Mouse (Mus musculus): ENCODE results near the gene Washc1.
A peak's percentile ranks its signal among the peaks of the same experiment; 100 is the strongest.
"Not testable (repeated sequence)": the region's sequence is repeated elsewhere in the genome, so short reads cannot be mapped to it uniquely, and the experiment has no call there.

The Washc1 gene

GRCm38 (mm10) chr17:66111402-66111959 lies at the start of gene Washc1:
TSS of gene Washc1 (plus strand) at chr17:66111545.
- peak; percentile 95 for DNase-seq

GRCm38 (mm10) chr17:66065115-66065514 lies 46.2 kb upstream of the Washc1 start:
- DNase-seq, result no peak

DNA sequence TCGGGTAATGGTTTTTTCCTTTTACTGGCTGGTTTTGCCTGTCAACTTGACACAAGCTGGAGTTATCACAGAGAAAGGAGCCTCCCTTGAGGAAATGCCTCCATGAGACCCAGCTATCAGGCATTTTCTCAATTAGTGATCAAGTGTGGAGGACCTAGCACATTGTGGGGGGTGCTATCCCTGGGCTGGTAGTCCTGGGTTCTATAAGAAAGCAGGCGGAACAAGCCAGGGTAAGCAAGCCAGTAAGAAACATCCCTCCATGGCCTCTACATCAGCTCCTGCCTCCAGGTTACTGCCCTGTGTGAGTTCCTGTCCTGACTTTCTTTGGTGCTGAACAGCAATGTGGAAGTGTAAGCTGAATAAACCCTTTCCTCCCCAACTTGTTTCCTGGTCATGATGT lies 42.3 kb upstream of the Washc1 start:
- DNase-seq, result not testable (repeated sequence)

- DNase-seq, result no peak
Observed at GRCm38 (mm10) chr17:66073971-66074370, 37.4 kb upstream of the Washc1 start.

DNA sequence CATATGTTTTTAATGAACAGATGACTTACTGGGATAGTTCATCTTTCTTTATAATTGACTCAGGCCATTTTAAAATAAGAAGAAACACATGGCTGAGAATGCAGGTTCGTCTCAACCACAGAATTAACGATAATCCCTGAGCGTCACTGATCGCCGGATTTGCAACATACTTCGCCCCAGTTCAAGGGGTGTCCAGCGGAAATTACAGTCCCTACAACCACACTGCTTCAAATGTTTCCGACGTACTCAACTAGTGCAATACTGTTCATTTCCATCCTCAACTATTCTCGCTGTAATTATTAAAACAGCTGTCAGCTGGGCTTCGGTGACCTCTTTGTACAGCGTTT lies 35.5 kb upstream of the Washc1 start:
- peak; percentile 16 for DNase-seq

DNA sequence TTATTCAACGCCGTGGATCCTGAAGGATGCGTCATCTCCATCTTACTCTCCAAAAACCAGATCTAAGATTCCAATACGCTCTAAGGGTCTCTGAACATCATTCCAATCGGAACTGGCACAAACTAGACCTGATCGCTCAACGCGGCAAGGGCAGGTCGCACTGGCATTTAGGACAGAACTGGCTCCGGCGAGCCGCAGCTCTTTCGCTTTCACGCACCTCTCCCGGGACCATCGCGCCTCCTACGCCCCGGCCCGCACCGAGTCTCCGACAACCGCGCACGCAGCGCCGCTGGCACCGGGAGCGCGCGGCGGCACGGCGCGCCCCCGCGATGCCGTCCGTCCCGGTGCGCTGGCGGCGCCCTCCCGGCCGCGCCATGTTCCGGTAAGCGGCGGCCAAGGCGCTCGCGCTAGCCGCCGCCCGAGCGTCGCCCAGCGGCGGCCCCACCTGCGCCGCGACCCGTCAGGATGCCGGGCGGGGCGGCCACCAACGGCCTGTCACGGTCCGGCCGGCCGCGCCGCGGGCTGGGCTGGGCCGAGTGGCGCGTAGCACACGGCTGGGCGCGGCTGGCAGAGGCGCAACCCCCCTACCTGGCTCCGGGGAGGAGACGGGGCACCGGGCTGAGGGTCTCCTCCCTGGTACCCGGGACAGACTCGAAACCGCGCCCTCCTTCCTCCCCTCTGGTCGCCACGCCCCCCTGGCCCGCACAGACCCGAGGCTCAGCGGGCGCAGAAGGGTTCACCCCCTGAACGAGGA lies 35.0 kb upstream of the Washc1 start:
- peak; percentile 44 for DNase-seq

- DNase-seq, result peak; percentile 97
Observed at GRCm38 (mm10) chr17:66076934-66077333, 34.4 kb upstream of the Washc1 start, which contains the start of gene Ankrd12. TSS of gene Ankrd12 (minus strand) at chr17:66077089.

DNA sequence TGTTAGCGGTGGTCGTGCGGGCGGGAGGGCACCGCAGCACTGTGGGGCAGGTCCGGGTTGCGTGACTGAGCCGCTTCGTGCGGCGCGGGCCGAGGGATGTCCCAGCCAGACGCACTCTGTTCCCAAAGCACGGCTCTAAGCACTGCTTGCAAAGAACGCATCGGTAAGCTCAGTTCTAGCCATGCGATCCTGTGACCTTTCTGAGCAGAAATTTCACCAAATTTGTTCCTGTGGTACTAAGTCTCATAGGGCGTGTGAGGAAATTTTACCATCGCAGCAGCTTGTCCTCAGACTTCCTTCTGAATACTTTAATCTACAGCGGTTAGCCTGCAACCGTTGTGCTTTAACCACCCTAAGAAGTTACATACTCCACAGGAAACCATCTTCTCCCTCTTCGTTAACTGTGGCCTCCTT lies 33.9 kb upstream of the Washc1 start:
- no peak for DNase-seq

DNA sequence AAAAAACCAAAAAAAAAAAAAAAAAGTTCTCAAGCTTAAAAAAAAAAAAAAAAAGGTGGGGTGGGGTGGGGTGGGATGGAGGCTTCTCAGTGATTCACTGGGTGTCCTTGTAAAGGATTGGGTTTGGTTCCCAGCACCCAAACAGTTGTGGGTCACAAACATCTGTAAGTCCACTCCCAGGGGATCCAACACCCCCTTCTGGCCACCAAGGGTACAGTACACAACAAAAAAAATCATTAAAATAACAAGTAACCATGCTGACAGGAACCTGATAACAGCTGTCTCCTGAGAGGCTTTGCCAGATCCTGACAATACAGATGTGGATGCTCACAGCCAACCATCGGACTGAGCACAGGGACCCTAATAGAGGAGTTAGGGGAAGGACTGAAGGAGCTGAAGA lies 26.9 kb upstream of the Washc1 start:
- DNase-seq, result no peak

DNA sequence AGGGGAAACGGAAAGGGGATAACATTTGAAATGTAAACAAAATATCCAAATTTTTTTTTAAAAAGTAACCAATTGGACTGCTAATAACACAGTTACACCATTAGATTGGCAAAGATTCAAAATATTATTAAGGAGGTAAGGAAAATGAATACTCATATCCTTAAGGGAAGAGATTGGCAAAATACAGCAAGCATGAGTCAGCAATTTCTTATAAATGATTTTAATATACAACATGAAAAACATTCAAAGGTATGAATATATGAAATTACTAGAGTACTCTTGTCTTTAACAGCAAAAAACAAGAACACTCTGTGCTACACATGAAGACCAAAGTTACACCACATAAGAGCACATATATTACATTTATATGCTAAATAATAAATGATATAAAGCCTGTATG lies 26.3 kb upstream of the Washc1 start:
- DNase-seq, result no peak

GRCm38 (mm10) chr17:66090251-66090650 lies 21.1 kb upstream of the Washc1 start:
- DNase-seq, result no peak

GRCm38 (mm10) chr17:66091392-66091791 lies 20.0 kb upstream of the Washc1 start:
- no peak for DNase-seq

DNA sequence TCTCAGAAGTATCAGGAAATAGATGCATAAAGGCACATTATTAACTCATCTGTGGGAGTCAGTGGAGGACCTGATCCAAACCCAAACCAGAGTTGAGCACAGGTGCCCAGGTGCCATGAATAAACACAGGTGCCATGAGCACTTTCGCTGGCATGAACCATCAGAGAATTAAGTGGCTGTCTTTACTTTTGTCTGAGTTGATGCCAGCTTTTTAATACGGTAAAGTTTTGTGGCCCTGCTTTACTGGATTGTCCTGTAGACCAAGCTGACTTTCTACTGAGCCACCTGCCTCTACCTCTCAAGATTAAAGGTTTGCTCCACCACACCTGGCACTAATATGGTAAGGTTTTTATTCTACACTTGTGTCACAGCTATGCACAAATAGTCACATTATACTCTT lies 19.3 kb upstream of the Washc1 start:
- DNase-seq, result no peak

- DNase-seq, result no peak
Observed at GRCm38 (mm10) chr17:66092664-66093063, 18.7 kb upstream of the Washc1 start.

GRCm38 (mm10) chr17:66100566-66101379 lies 10.6 kb upstream of the Washc1 start:
- DNase-seq, result no peak

- DNase-seq, result peak; percentile 96
Observed at GRCm38 (mm10) chr17:66101380-66102330, 9.7 kb upstream of the Washc1 start, which contains the start of gene Ndufv2. TSS of gene Ndufv2 (minus strand) at chr17:66101559.

DNA sequence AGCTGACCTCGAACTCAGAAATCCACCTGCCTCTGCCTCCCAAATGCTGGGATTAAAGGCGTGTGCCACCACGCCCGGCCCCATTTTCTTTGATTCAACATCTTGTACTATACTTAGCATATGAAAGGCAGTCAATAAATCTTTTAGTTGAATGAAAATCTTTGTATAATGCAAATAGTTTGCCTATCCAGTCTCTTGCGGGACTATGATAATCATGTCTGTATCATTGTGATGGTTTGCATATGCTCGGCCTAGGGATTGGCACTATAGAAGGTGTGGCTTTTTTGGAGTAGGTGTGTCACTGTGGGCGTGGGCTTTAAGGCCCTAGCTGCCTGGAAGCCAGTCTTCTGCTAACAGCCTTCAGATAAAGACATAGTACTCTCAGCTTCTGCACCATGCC lies 7.3 kb upstream of the Washc1 start:
- DNase-seq, result no peak

GRCm38 (mm10) chr17:66106601-66107267 lies 4.6 kb upstream of the Washc1 start:
- peak; percentile 82 for DNase-seq

DNA sequence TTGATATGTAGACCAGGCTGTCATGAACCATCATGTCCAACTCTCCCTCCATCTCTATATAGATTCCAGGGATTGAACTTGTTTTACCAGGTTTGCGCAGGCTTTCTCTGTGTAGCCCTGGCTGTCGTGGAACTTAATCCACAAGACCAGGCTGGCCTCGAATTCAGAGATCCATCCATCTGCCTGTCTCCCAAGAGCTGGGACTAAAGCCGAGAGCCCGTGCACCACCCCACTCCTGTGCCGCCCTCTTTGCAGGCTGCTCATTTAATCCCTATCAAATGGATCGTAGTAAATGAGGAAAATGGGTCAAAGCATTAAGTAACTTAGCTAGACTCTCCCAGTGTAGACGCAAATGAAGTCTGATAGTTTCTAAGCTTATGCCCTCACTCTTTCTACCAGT lies 3.9 kb upstream of the Washc1 start:
- DNase-seq, result no peak

- DNase-seq, result no peak
Observed at GRCm38 (mm10) chr17:66108198-66108597, 3.1 kb upstream of the Washc1 start.

DNA sequence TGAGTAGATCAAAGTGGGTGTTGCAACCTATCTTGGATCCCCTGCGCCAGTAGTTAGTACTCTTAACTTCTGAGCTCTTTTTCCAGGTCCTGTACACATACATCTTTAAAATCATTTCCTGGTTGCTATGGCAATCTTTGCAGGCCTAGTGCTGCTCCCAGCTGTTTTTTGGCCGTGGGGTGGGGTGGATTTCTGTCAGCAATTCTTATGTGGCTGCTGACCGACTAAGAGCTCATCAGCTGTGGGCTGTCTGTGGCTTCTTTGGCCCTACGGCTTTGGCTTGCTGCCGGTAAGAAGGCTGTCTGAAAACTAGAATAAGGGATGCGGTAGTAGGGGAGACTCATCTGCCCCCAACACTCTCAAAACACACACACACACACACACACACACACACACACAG lies 599 bp upstream of the Washc1 start:
- peak; percentile 58 for DNase-seq

- DNase-seq, result no peak
Observed at GRCm38 (mm10) chr17:66112166-66112565, 821 bp downstream of the Washc1 start.

All from lung, postnatal 10 days (tissue).